Mouse (Mus musculus): ENCODE measurements around the gene Rab14.

The Rab14 gene

GRCm38 (mm10) chr2:35199971-35200897 is 686 bp downstream of the Rab14 start:
- in situ Hi-C loops (cut with MboI, MseI) = no loop called here

GRCm38 (mm10) chr2:35199541-35199940 is 1.4 kb downstream of the Rab14 start:
- in situ Hi-C loops (cut with MboI, MseI) = no loop called here

GRCm38 (mm10) chr2:35195626-35196544 is 5.0 kb downstream of the Rab14 start:
- in situ Hi-C loops (cut with MboI, MseI) = no loop called here

GRCm38 (mm10) chr2:35193976-35194375 is 6.9 kb downstream of the Rab14 start:
- in situ Hi-C loops (cut with MboI, MseI) = no loop called here

- in situ Hi-C loops (cut with MboI, MseI) = loop anchor here in 1 of 2 experiments (5.0 kb wide), 1 partner anchor 42 kb away; no protein-coding TSS in a partner anchor
Measured at GRCm38 (mm10) chr2:35188929-35189328, 12.0 kb downstream of the Rab14 start.

- in situ Hi-C loops (cut with MboI, MseI) = no loop called here
Measured at GRCm38 (mm10) chr2:35183115-35183673, 17.7 kb downstream of the Rab14 start.

GRCm38 (mm10) chr2:35178153-35178552 is 22.8 kb downstream of the Rab14 start:
- in situ Hi-C loops (cut with MboI, MseI) = loop anchor here in 1 of 2 experiments (10.0 kb wide), 1 partner anchor 473 kb away; no protein-coding TSS in a partner anchor

GRCm38 (mm10) chr2:35175281-35176065 is 25.4 kb downstream of the Rab14 start:
- in situ Hi-C loops (cut with MboI, MseI) = loop anchor here in 1 of 2 experiments (10.0 kb wide), 1 partner anchor 471 kb away; no protein-coding TSS in a partner anchor

GRCm38 (mm10) chr2:35174100-35174499 is 26.8 kb downstream of the Rab14 start:
- in situ Hi-C loops (cut with MboI, MseI) = loop anchor here in 1 of 2 experiments (10.0 kb wide), 1 partner anchor 469 kb away; no protein-coding TSS in a partner anchor

GRCm38 (mm10) chr2:35173666-35174065 is 27.3 kb downstream of the Rab14 start:
- in situ Hi-C loops (cut with MboI, MseI) = loop anchor here in 1 of 2 experiments (10.0 kb wide), 1 partner anchor 469 kb away; no protein-coding TSS in a partner anchor

- in situ Hi-C loops (cut with MboI, MseI) = loop anchor here in 1 of 2 experiments (10.0 kb wide), 1 partner anchor 467 kb away; no protein-coding TSS in a partner anchor
Measured at GRCm38 (mm10) chr2:35172246-35172645, 28.7 kb downstream of the Rab14 start.

- in situ Hi-C loops (cut with MboI, MseI) = loop anchor here in 1 of 2 experiments (10.0 kb wide), 1 partner anchor 467 kb away; no protein-coding TSS in a partner anchor
Measured at GRCm38 (mm10) chr2:35171341-35171861, 29.5 kb downstream of the Rab14 start.

GRCm38 (mm10) chr2:35169452-35169851 is 31.5 kb downstream of the Rab14 start:
- in situ Hi-C loops (cut with MboI, MseI) = no loop called here

- in situ Hi-C loops (cut with MboI, MseI) = no loop called here
Measured at GRCm38 (mm10) chr2:35166816-35167215, 34.1 kb downstream of the Rab14 start.

- in situ Hi-C loops (cut with MboI, MseI) = no loop called here
Measured at GRCm38 (mm10) chr2:35165416-35165815, 35.5 kb downstream of the Rab14 start.

GRCm38 (mm10) chr2:35163396-35163795 is 37.5 kb downstream of the Rab14 start:
- in situ Hi-C loops (cut with MboI, MseI) = no loop called here

- in situ Hi-C loops (cut with MboI, MseI) = no loop called here
Measured at GRCm38 (mm10) chr2:35161846-35162488, 39.0 kb downstream of the Rab14 start.

- in situ Hi-C loops (cut with MboI, MseI) = no loop called here
Measured at GRCm38 (mm10) chr2:35160206-35160605, 40.7 kb downstream of the Rab14 start.

- in situ Hi-C loops (cut with MboI, MseI) = no loop called here
Measured at GRCm38 (mm10) chr2:35158358-35158757, 42.6 kb downstream of the Rab14 start.

GRCm38 (mm10) chr2:35157836-35158235 is 43.1 kb downstream of the Rab14 start:
- in situ Hi-C loops (cut with MboI, MseI) = no loop called here

Measured in T-helper 17 cell (primary cell).